ENCODE assay signal across 8 mouse cellular contexts in the genomic region with DNA sequence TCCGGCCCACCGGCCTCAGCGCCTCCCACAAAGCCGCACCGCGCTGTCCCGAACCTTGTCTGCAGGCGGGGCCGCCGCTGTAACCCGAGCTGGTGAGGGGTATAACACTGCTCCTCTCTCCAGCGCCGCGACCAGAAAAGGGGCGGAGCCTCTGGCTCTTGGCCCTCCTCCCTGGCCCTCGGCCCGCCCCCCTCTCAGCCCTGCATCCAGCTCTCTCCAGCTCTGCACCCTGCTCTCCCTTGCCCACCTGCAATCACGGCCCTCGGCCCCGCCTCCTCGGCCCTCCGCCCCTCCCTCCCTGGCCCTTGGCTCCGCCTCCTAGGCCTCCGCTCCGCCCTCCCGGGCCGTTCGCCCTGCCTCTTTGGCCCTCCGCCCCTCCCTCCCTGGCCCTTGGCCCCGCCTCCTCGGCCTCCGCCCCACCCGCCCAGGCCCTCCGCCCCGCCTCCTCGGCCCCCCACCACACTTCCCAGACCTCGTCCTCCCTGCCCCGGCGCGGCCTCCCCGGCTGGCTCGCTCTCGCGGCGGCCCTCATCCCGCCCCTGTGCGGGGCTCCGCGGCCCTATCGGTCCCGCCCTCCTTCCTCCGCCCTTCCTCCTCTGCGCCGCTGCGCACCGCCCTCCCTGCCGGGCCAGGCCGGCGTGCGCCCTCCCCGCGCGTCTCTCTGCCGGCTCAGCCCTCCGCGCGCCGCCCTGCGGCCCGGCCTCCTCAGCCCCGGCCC. TPM values are rescaled to one million over a fixed set of nuclear protein-coding genes. Genes with fewer than 3 reads are reported as not detected.
DNase-seq lines count a peak whose midpoint lies in the region; ATAC-seq lines count a peak whose summit lies in the region.

A gene (plus strand): TSS at position 617 of the 718 bp plus-strand sequence.

- peak; percentile 94 to 97 for DNase-seq in adrenal gland, adult (ENCODE audit: inconsistent age in 2 of 2, low spot score in 1 of 2)
- peak; percentile 92 for DNase-seq in gastrocnemius, postnatal 14 days
- DNase-seq in induced T-regulatory cell, adult 2 months (ENCODE audit: low read depth), result peak; percentile 79
- DNase-seq in left cerebral cortex, postnatal 10 days (ENCODE audit: extremely low spot score in 1 of 2, low spot score in 2 of 2), result peak; percentile 53 to 94
- peak; percentile 85 for DNase-seq in right cerebral cortex, postnatal 10 days (ENCODE audit: low spot score in 2 of 2)
- peak; percentile 81 for DNase-seq in urinary bladder, postnatal 25 days (ENCODE audit: low spot score)

- peak; percentile 75 for ATAC-seq in common myeloid progenitor, adult 5-6 weeks (replicated peaks; ENCODE audit: low read depth, poor library complexity, severe bottlenecking)
- ATAC-seq in megakaryocyte progenitor cell, adult 5-6 weeks (replicated peaks; ENCODE audit: poor library complexity), result peak; percentile 81

- intact Hi-C loops in gastrocnemius, postnatal 14 days (cut with DNase I; ENCODE audit: low total_unique reads), result loop anchor here (10.0 kb wide), 1 partner anchor 49 kb away; no protein-coding TSS in a partner anchor
- intact Hi-C loops in left cerebral cortex, postnatal 10 days (cut with DNase I), result no loop called here

RNA-seq across cellular contexts. Expression of the gene that starts here (rescaled TPM):
- total RNA-seq in common myeloid progenitor, adult 5-6 weeks (2017), result 3.1 and 7.0 TPM in 2 replicates
- total RNA-seq in gastrocnemius, postnatal 14 days (2021), result 10 to 100 TPM; 29.7 to 34.8 TPM
- 10 to 100 TPM; 11.8 to 13.7 TPM for total RNA-seq in left cerebral cortex, postnatal 10 days (2021)
- total RNA-seq in megakaryocyte progenitor cell, adult 5-6 weeks (2015), result 8.3 and 11.5 TPM in 2 replicates
- total RNA-seq in megakaryocyte progenitor cell, adult 5-6 weeks (2017), result 11.9 and 14.8 TPM in 2 replicates

Comparison
In these comparisons a context has a peak if more than half of its experiments do, and no peak if none do; other contexts are left out.
1. Peak in every context shown above with its lines: DNase-seq and ATAC-seq.